Mouse (Mus musculus) bone marrow, adult 2 months (tissue): Measurements from ENCODE around the gene Pacsin3.

Source experiments
- CTCF ChIP-seq: fragments of 200-500 bp; IDR thresholded peaks from 2 replicates; pipeline ENCODE4 v1.5.1; 2011; ENCODE audit warnings: low read length, control low read depth; ENCODE audit not compliant: control insufficient read depth, insufficient read depth
- POLR2A ChIP-seq: fragments of 200-500 bp; IDR thresholded peaks from 2 replicates; pipeline ENCODE4 v1.6.1; 2011; ENCODE audit warnings: low read depth, mild to moderate bottlenecking, control low read depth, low read length, borderline replicate concordance; ENCODE audit not compliant: control insufficient read depth

- TF ChIP-seq CTCF (no peak), POLR2A (no peak)
These were observed 28.8 kb downstream of the Pacsin3 start for GRCm38 (mm10) chr2:91284375-91285199.
